Mouse (Mus musculus): Measurements from ENCODE around the gene Rer1. TPM values are rescaled to one million over a fixed set of nuclear protein-coding genes. Genes with fewer than 3 reads are reported as not detected.

Rer1 gene
- 185 TPM for polyA plus RNA-seq (2017; shearing (Covaris generic))

GRCm38 (mm10) chr4:155086108-155087024 is at the start of gene Rer1, which contains the start of gene Morn1:
Gene Rer1 (minus strand): TSS chr4:155086382.
Gene Morn1 (plus strand): TSS chr4:155086577.

GRCm38 (mm10) chr4:155066834-155067522 is 19.2 kb downstream of the Rer1 start, which contains the start of gene Pex10:
Gene Pex10 (plus strand): TSS chr4:155067016.

GRCm38 (mm10) chr4:155056724-155057123 is 29.5 kb downstream of the Rer1 start, which contains the start of gene Plch2:
Gene Plch2 (minus strand): TSS chr4:155056784.

Other genes with a start within 250 kb of the Rer1 start
- gene Ttc34, start 248.9 kb downstream of the Rer1 start, polyA plus RNA-seq (2017; shearing (Covaris generic)) = not detected
- not detected for gene Mmel1, start 216.8 kb downstream of the Rer1 start, polyA plus RNA-seq (2017; shearing (Covaris generic))
- 7.7 TPM for gene Fam213b, start 187.2 kb downstream of the Rer1 start, polyA plus RNA-seq (2017; shearing (Covaris generic))
- 14.6 TPM for gene Tnfrsf14, start 157.8 kb downstream of the Rer1 start, polyA plus RNA-seq (2017; shearing (Covaris generic))
- gene Hes5, start 125.5 kb downstream of the Rer1 start, polyA plus RNA-seq (2017; shearing (Covaris generic)) = 0.67 TPM
- gene Pank4, start 122.3 kb downstream of the Rer1 start, polyA plus RNA-seq (2017; shearing (Covaris generic)) = 81.8 TPM
- gene Plch2, start 29.6 kb downstream of the Rer1 start, polyA plus RNA-seq (2017; shearing (Covaris generic)) = 0.15 TPM
- 14.5 TPM for gene Pex10, start 19.4 kb downstream of the Rer1 start, polyA plus RNA-seq (2017; shearing (Covaris generic))
- 2.3 TPM for gene Morn1, start 195 bp upstream of the Rer1 start, polyA plus RNA-seq (2017; shearing (Covaris generic))
- gene Ski, start 136.2 kb upstream of the Rer1 start, polyA plus RNA-seq (2017; shearing (Covaris generic)) = 12.4 TPM
- gene Faap20, start 163.4 kb upstream of the Rer1 start, polyA plus RNA-seq (2017; shearing (Covaris generic)) = 136 TPM

Data from inflammation-experienced regulatory T-cells, adult 16 weeks (primary cell).